In the genomic region with DNA sequence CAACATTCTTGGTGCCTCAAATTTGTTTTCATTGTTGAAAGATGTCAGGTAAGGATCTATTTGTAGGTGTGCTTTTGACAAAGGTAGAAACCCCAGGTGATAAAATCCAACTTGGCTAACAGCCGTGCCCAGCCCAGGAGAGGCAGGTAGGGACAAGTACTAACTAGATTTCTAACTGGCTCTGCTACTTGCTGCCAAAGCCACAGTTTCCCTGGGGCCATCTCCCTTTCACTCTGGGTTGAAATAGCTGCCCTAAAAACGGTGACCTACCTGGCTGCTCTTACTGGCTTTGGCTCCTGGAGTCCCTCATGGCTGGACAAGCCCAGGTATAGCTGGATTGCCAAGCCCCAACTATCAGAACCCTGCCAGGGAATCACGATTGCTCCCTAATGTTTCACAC, we compare ENCODE assay signal across 20 mouse cellular contexts. TPM values are rescaled to one million over a fixed set of nuclear protein-coding genes. Genes with fewer than 3 reads are reported as not detected.
DNase-seq lines count a peak whose midpoint lies in the region; ATAC-seq and TF ChIP-seq lines count a peak whose summit lies in the region.
"Had no signal": no experiment of that assay in that cellular context is flagged by ENCODE, and none has a peak within 500 bp of the region (broad histone marks: within the 10 kb centered on the region; RNA-seq: fewer than 3 reads in every experiment).

No protein-coding gene starts in this region.

- no peaks in the 10 kb centered on the region for H3K9me3 ChIP-seq in lung, embryonic 14.5 days (ENCODE audit: low read depth, low read length)
- H3K9me3 ChIP-seq in intestine, embryonic 15.5 days, result no peaks in the 10 kb centered on the region
- H3K9me3 ChIP-seq: embryonic facial prominence, embryonic 15.5 days; forebrain, embryonic 12.5 days; heart, embryonic 13.5 days; hindbrain, embryonic 10.5 days; megakaryocyte, embryonic 14.5 days; neural tube, embryonic 12.5 days had no signal

- no peaks in the 10 kb centered on the region for H3K27me3 ChIP-seq in lung, embryonic 14.5 days (ENCODE audit: insufficient read depth, low read length)
- H3K27me3 ChIP-seq in intestine, embryonic 15.5 days (replicated peaks), result no peaks in the 10 kb centered on the region
- H3K27me3 ChIP-seq in small intestine, adult 2 months (ENCODE audit: control insufficient read depth, insufficient read depth, low read length), result no peaks in the 10 kb centered on the region
- H3K27me3 ChIP-seq: embryonic facial prominence, embryonic 15.5 days; forebrain, embryonic 12.5 days; heart, embryonic 13.5 days; megakaryocyte, embryonic 14.5 days; neural tube, embryonic 12.5 days had no signal

- H3K27ac ChIP-seq in lung, embryonic 14.5 days (ENCODE audit: low read depth), result peak overlapping the region; percentile 92; the same call in 1 of the 2 replicates
- H3K27ac ChIP-seq in intestine, embryonic 15.5 days, result 0 out of 2 replicates have a peak overlapping the region, but pooled peaks have one; percentile 29
- 0 out of 2 replicates have a peak overlapping the region, but pooled peaks have one; percentile 19 for H3K27ac ChIP-seq in small intestine, adult 2 months (ENCODE audit: insufficient read depth, low read depth, low read length)
- H3K27ac ChIP-seq: forebrain, embryonic 12.5 days; heart, embryonic 13.5 days; hindbrain, embryonic 10.5 days; neural tube, embryonic 12.5 days had no signal

- no peak overlapping the region for H3K4me3 ChIP-seq in lung, embryonic 14.5 days (ENCODE audit: low read depth, low read length)
- no peak overlapping the region for H3K4me3 ChIP-seq in intestine, embryonic 15.5 days (replicated peaks)
- no peak overlapping the region for H3K4me3 ChIP-seq in small intestine, adult 2 months (ENCODE audit: low read depth, low read length)
- H3K4me3 ChIP-seq: embryonic facial prominence, embryonic 15.5 days; forebrain, embryonic 12.5 days; heart, embryonic 13.5 days; hindbrain, embryonic 10.5 days; megakaryocyte, embryonic 14.5 days; neural tube, embryonic 12.5 days had no signal

- WGBS in lung, embryonic 14.5 days, result 73% methylated on average over 3 of the region's 3 CpGs
- 84% methylated on average over 3 of the region's 3 CpGs for WGBS in intestine, embryonic 15.5 days
- 24% methylated on average over 3 of the region's 3 CpGs for WGBS in small intestine, adult 2 months

- H3K4me2 ChIP-seq in lung, embryonic 14.5 days, result no peak overlapping the region
- H3K4me2 ChIP-seq in intestine, embryonic 15.5 days (replicated peaks), result no peak overlapping the region
- H3K4me2 ChIP-seq: embryonic facial prominence, embryonic 15.5 days; forebrain, embryonic 12.5 days; heart, embryonic 13.5 days; neural tube, embryonic 12.5 days had no signal

- intact Hi-C loops in heart, postnatal 25 days (cut with DNase I), result no loop called here

- no peak for TF ChIP-seq CTCF in lung, embryonic 14.5 days (IDR thresholded peaks at IDR 0.05; ENCODE audit: low read depth)
- no peak for TF ChIP-seq CTCF in small intestine, adult 2 months (IDR thresholded peaks at IDR 0.05; ENCODE audit: extremely low read depth, insufficient read length, insufficient replicate concordance, low read depth, low read length)

- ATAC-seq in lung, embryonic 14.5 days (ENCODE audit: insufficient read depth), result no peak
- no peak for ATAC-seq in intestine, embryonic 15.5 days
- ATAC-seq: inflammation-experienced regulatory T-cells, adult 6 months; liver, postnatal 0 days had no signal

- H3K36me3 ChIP-seq in lung, embryonic 14.5 days (ENCODE audit: insufficient read depth), result 0 out of 2 replicates have a peak, but pooled peaks cover 4% of the 10 kb centered on the region
- no peaks in the 10 kb centered on the region for H3K36me3 ChIP-seq in intestine, embryonic 15.5 days
- peaks cover 42% of the 10 kb centered on the region for H3K36me3 ChIP-seq in small intestine, adult 2 months (ENCODE audit: control insufficient read depth, insufficient read depth, low read length)
- H3K36me3 ChIP-seq: embryonic facial prominence, embryonic 15.5 days; forebrain, embryonic 12.5 days; hindbrain, embryonic 10.5 days; neural tube, embryonic 12.5 days had no signal

- no peak overlapping the region for H3K9ac ChIP-seq in lung, embryonic 14.5 days
- no peak overlapping the region for H3K9ac ChIP-seq in intestine, embryonic 15.5 days
- H3K9ac ChIP-seq: embryonic facial prominence, embryonic 15.5 days; forebrain, embryonic 12.5 days; heart, embryonic 13.5 days; liver, postnatal 0 days; neural tube, embryonic 12.5 days had no signal

- 0 out of 2 replicates have a peak, but pooled peaks cover 4% of the 10 kb centered on the region for H3K4me1 ChIP-seq in lung, embryonic 14.5 days (ENCODE audit: insufficient read depth)
- H3K4me1 ChIP-seq in intestine, embryonic 15.5 days (replicated peaks), result peaks cover 14% of the 10 kb centered on the region
- H3K4me1 ChIP-seq in small intestine, adult 2 months (ENCODE audit: control insufficient read depth, insufficient read depth, insufficient read length, low read length), result peaks cover 20% of the 10 kb centered on the region
- H3K4me1 ChIP-seq: embryonic facial prominence, embryonic 15.5 days; neural tube, embryonic 12.5 days had no signal

- no peak for DNase-seq in lung, embryonic 14.5 days
- no peak for DNase-seq in lung, postnatal 4 days
- DNase-seq in kidney, adult 8-10 months, result peak; percentile 57 to 81
- DNase-seq in heart, postnatal 25 days (ENCODE audit: low spot score), result no peak
- DNase-seq in heart, adult 9 months (ENCODE audit: low spot score in 2 of 2), result no peak
- DNase-seq: gastrocnemius, postnatal 36 days; layer of hippocampus, adult 9-11 months; left cerebral cortex, postnatal 4 days; liver, postnatal 0 days; thymus, postnatal 14 days had no signal

- TF ChIP-seq POLR2A in small intestine, adult 2 months (IDR thresholded peaks at IDR 0.05; ENCODE audit: low read depth, low read length), result no peak

RNA-seq across cellular contexts. Expression of gene Acsl5, which starts 15.0 kb away (rescaled TPM):
- 60.1 and 69.3 TPM in 2 replicates for polyA plus RNA-seq in lung, embryonic 14.5 days (2014; fragmentation: Nextera tagmentation; extraction: Ambion mirVana)
- 315 and 329 TPM in 2 replicates for polyA plus RNA-seq in intestine, embryonic 15.5 days (2015; fragmentation: Nextera tagmentation; extraction: Ambion mirVana)
- 73.3 and 185 TPM in 2 replicates for polyA plus RNA-seq in small intestine, adult 2 months (2012; rRNA removed)
- 10 to 100 TPM; 10.8 to 11.4 TPM for total RNA-seq in heart, postnatal 25 days (2021)

RNA-seq across cellular contexts. Expression of gene Gucy2g, which starts 25.8 kb away (rescaled TPM):
- not detected in 2 replicates for polyA plus RNA-seq in lung, embryonic 14.5 days (2014; fragmentation: Nextera tagmentation; extraction: Ambion mirVana)
- polyA plus RNA-seq in intestine, embryonic 15.5 days (2015; fragmentation: Nextera tagmentation; extraction: Ambion mirVana), result not detected in 2 replicates
- 0.03 TPM in 1 of 2 replicates, not detected in the other for polyA plus RNA-seq in small intestine, adult 2 months (2012; rRNA removed)
- total RNA-seq in heart, postnatal 25 days (2021), result under 1 TPM; 0.08 to 0.10 TPM
- total RNA-seq: adrenal gland, adult 18-20 months had no signal
- polyA plus RNA-seq: forebrain, embryonic 12.5 days; heart, embryonic 13.5 days; hindbrain, embryonic 10.5 days; neural tube, embryonic 12.5 days had no signal

RNA-seq across cellular contexts. Expression of gene Zdhhc6, which starts 49.0 kb away (rescaled TPM):
- polyA plus RNA-seq in lung, embryonic 14.5 days (2014; fragmentation: Nextera tagmentation; extraction: Ambion mirVana), result 105 and 106 TPM in 2 replicates
- 94.9 and 98.7 TPM in 2 replicates for polyA plus RNA-seq in intestine, embryonic 15.5 days (2015; fragmentation: Nextera tagmentation; extraction: Ambion mirVana)
- 2.6 and 3.6 TPM in 2 replicates for polyA plus RNA-seq in small intestine, adult 2 months (2012; rRNA removed)
- total RNA-seq in heart, postnatal 25 days (2021), result 10 to 100 TPM; 19.1 to 19.3 TPM

RNA-seq across cellular contexts. Expression of gene Vti1a, which starts 49.3 kb away (rescaled TPM):
- 25.0 and 25.5 TPM in 2 replicates for polyA plus RNA-seq in lung, embryonic 14.5 days (2014; fragmentation: Nextera tagmentation; extraction: Ambion mirVana)
- 23.5 and 24.1 TPM in 2 replicates for polyA plus RNA-seq in intestine, embryonic 15.5 days (2015; fragmentation: Nextera tagmentation; extraction: Ambion mirVana)
- polyA plus RNA-seq in small intestine, adult 2 months (2012; rRNA removed), result 3.6 and 8.1 TPM in 2 replicates
- total RNA-seq in heart, postnatal 25 days (2021), result 10 to 100 TPM; 14.0 to 16.5 TPM

Comparison
In these comparisons a context has a peak if more than half of its experiments do, and no peak if none do; other contexts are left out.
1. DNase-seq: peak in kidney, adult 8-10 months (2 of 2); none in lung, embryonic 14.5 days (single experiment), lung, postnatal 4 days (0 of 2), heart, postnatal 25 days (single experiment) and heart, adult 9 months (0 of 2).
2. H3K27ac ChIP-seq: peak in every context shown above with its lines; median percentile 92 in lung, embryonic 14.5 days; 29 in intestine, embryonic 15.5 days; 19 in small intestine, adult 2 months.
3. RNA of gene Zdhhc6, which starts 49.0 kb away (polyA plus RNA-seq): 105 to 106 TPM in lung, embryonic 14.5 days and 94.9 to 98.7 TPM in intestine, embryonic 15.5 days; 2.6 to 3.6 TPM in small intestine, adult 2 months; every median in the first group is over 10 times any median in the second.